Mouse (Mus musculus) hindbrain, embryonic 11.5 days (tissue): ENCODE measurements at regions not wholly inside any gene's neighbourhood (a gene's known extent, or its start where the extent isn't known, plus 50 kb on each side); places are given as distances from the start of the nearest gene placed in this dataset.

Experiments
- ATAC-seq: fragments of 200-750 bp; cut with Nextera tagmentation; 2 replicates; pipeline ENCODE4 v1.8.0; 2017; ENCODE audit warnings: mild to moderate bottlenecking, moderate TSS enrichment, moderate library complexity; ENCODE audit not compliant: low FRiP score
- DNase-seq: peaks from one replicate; pipeline ENCODE4 v3.0.0-alpha.2; 2015; ENCODE audit warnings: low spot score
- H3K27ac ChIP-seq: fragments of 300-500 bp; sonication (generic); 2 replicates; pipeline ENCODE4 v1.5.1; 2014; ENCODE audit warnings: mild to moderate bottlenecking, low read depth, low read length
- H3K27me3 ChIP-seq: fragments of 300-500 bp; sonication (generic); 2 replicates; pipeline ENCODE4 v1.6.1; 2014; ENCODE audit warnings: mild to moderate bottlenecking, low read length, moderate library complexity, mixed read lengths; ENCODE audit not compliant: control insufficient read depth, insufficient read depth
- H3K36me3 ChIP-seq: fragments of 300-500 bp; sonication (generic); 2 replicates; pipeline ENCODE4 v1.6.1; 2014; ENCODE audit warnings: mild to moderate bottlenecking, low read length, moderate library complexity, mixed read lengths; ENCODE audit not compliant: control insufficient read depth, insufficient read depth
- H3K4me1 ChIP-seq: fragments of 300-500 bp; sonication (generic); replicated peaks from 2 replicates; pipeline ENCODE4 v1.6.1; 2014; ENCODE audit warnings: low read length, mixed read lengths; ENCODE audit not compliant: control insufficient read depth, insufficient read depth
- H3K4me2 ChIP-seq: fragments of 300-500 bp; sonication (generic); replicated peaks from 2 replicates; pipeline ENCODE4 v1.6.1; 2014; ENCODE audit warnings: mild to moderate bottlenecking, low read depth, low read length
- H3K4me3 ChIP-seq: fragments of 300-500 bp; sonication (generic); 2 replicates; pipeline ENCODE4 v1.5.1; 2014; ENCODE audit warnings: low read depth, low read length
- H3K9ac ChIP-seq: fragments of 300-500 bp; sonication (generic); 2 replicates; pipeline ENCODE4 v1.6.1; 2014; ENCODE audit warnings: low read depth, low read length
- H3K9me3 ChIP-seq: fragments of 300-500 bp; sonication (generic); 2 replicates; pipeline ENCODE4 v1.6.1; 2016; ENCODE audit warnings: low read length; ENCODE audit not compliant: control insufficient read depth
- WGBS: fragments of 180-500 bp; shearing (Covaris S2); extraction: QIAGEN DNeasy Blood & Tissue Kit; methylation state at CpG from one replicate; pipeline ENCODE4 v1.1.7; 2014; 5-methylcytosine and 5-hydroxymethylcytosine counted together

DNA sequence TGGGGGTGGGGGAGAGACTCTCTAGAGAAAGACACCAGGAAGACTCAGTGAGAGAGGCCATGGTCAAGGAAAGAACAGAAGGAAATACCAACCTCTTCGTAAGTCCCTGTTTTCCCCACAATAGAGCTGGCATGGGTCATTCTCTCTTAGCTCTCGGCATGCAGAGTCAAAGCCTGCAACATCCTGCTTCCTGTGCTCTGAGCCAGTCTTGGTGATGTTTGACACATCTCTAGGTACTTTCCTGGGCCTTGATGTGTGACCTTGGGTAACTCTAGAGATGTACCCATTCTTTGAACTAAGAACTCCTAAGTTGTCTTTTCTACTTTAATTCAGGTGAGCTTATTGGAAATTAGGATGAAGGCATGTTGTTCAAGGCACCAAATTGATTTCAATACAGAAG, 55.8 kb upstream of the Fam3c start:
- Histone ChIP-seq H3K9ac (no peak overlapping the region), H3K4me1 (no peaks in the 10 kb centered on the region), H3K9me3 (no peaks in the 10 kb centered on the region), H3K27ac (no peak overlapping the region), H3K36me3 (no peaks in the 10 kb centered on the region), H3K27me3 (no peaks in the 10 kb centered on the region), H3K4me2 (no peak overlapping the region), H3K4me3 (no peak overlapping the region)
- ATAC-seq (no peak), DNase-seq (no peak)
- 84% methylated on average over 2 of the region's 2 CpGs for WGBS

DNA sequence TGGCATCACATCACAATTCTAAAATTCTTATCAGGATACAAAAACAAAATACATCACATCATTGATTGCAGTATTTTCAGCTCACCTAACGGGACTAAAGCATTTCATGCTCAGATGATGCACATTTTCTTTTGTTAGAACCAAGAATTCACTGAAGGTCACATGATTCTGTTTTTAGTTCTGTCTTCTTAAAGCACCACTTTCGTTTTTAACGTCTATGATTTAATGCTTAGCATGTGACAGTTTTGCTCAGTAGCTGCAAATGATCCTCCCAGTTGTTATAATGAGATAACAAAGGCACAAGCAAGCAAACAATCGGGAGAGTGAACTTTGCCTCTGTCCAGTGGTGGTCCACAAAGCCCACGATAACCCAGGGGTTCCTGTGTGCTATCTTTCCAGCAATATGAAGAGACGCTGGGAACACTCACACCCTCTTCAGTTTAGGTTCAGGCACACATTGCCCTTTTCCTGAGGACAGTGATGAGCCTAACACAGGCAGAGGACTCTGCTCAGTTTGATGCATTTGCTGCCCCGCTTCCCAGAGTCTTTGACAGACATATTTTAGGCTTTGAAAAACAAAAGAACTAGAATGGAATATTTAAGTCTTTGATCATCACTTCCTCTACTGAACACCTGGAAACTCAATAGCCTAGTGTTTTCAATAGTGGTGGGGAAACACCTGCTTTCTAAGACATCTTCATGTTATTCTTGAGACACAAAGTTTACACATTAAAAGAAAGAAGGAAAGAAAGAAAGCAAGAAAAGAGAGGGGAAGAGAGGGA, 53.0 kb upstream of the Fam3c start:
- Histone ChIP-seq H3K4me3 (no peak overlapping the region), H3K36me3 (no peaks in the 10 kb centered on the region)
- DNase-seq = no peak

More for the DNA sequence above, 53.0 kb upstream of the Fam3c start:
- no peak for ATAC-seq
- Histone ChIP-seq H3K27ac (no peak overlapping the region), H3K4me2 (no peak overlapping the region), H3K9ac (no peak overlapping the region), H3K4me1 (no peaks in the 10 kb centered on the region), H3K27me3 (no peaks in the 10 kb centered on the region), H3K9me3 (no peaks in the 10 kb centered on the region)
- 77% methylated on average over 7 of the region's 7 CpGs for WGBS
